Mouse (Mus musculus): ENCODE measurements around the gene Cdh16.

DNA sequence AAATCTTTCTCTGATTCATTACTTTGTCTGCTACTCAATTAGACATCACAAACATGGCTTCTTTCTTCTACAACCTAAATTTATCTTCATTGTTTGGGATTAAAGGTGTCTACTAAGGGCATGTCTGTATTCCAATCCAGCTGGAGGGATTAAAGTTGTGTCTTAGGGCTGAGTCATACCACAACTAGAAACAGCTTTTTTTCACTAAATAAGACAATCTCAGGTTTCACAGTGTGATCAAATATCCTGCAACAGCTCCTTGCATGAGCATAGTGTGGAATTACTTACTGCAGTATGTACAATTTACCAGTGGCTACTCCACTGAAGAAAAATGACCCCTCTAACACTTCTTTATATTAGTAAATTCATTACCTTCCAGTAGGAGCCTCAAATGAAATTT lies 63.5 kb downstream of the Cdh16 start:
- no peak for TF ChIP-seq CTCF (IDR thresholded peaks at IDR 0.05; ENCODE audit: low read depth, low read length)
- no peak for TF ChIP-seq EP300 (IDR thresholded peaks at IDR 0.05; ENCODE audit: insufficient read depth, low read depth, low read length)
- TF ChIP-seq POLR2A (IDR thresholded peaks at IDR 0.05; ENCODE audit: insufficient read depth, low read length), result no peak

Measured in ES-Bruce4 (cell line).